Mouse (Mus musculus): ENCODE results near the gene Eif4b.

Eif4b gene

GRCm38 (mm10) chr15:102101672-102102541 is 28.3 kb downstream of the Eif4b start:
- no peak for DNase-seq (ENCODE audit: low read depth, low spot score)

- DNase-seq (ENCODE audit: low read depth, low spot score) = no peak
These were observed 29.1 kb downstream of the Eif4b start for GRCm38 (mm10) chr15:102102548-102103121.

- DNase-seq (ENCODE audit: low read depth, low spot score) = no peak
These were observed 29.9 kb downstream of the Eif4b start for GRCm38 (mm10) chr15:102103371-102103946.

- DNase-seq (ENCODE audit: low read depth, low spot score) = no peak
These were observed 30.5 kb downstream of the Eif4b start for GRCm38 (mm10) chr15:102103947-102104555.

GRCm38 (mm10) chr15:102105360-102105759 is 31.8 kb downstream of the Eif4b start:
- DNase-seq (ENCODE audit: low read depth, low spot score) = no peak

- no peak for DNase-seq (ENCODE audit: low read depth, low spot score)
These were observed 32.5 kb downstream of the Eif4b start for GRCm38 (mm10) chr15:102105764-102106730.

- no peak for DNase-seq (ENCODE audit: low read depth, low spot score)
These were observed 33.3 kb downstream of the Eif4b start for GRCm38 (mm10) chr15:102106754-102107456.

GRCm38 (mm10) chr15:102107689-102108573 is 34.4 kb downstream of the Eif4b start:
- DNase-seq (ENCODE audit: low read depth, low spot score) = no peak

- no peak for DNase-seq (ENCODE audit: low read depth, low spot score)
These were observed 35.3 kb downstream of the Eif4b start for GRCm38 (mm10) chr15:102108651-102109525.

GRCm38 (mm10) chr15:102110271-102110670 is 36.7 kb downstream of the Eif4b start:
- DNase-seq (ENCODE audit: low read depth, low spot score) = no peak

GRCm38 (mm10) chr15:102110701-102111494 is 37.3 kb downstream of the Eif4b start:
- no peak for DNase-seq (ENCODE audit: low read depth, low spot score)

- DNase-seq (ENCODE audit: low read depth, low spot score) = no peak
These were observed 37.9 kb downstream of the Eif4b start for GRCm38 (mm10) chr15:102111495-102111829.

GRCm38 (mm10) chr15:102112181-102112580 is 38.6 kb downstream of the Eif4b start:
- DNase-seq (ENCODE audit: low read depth, low spot score) = no peak

- DNase-seq (ENCODE audit: low read depth, low spot score) = no peak
These were observed 39.3 kb downstream of the Eif4b start for GRCm38 (mm10) chr15:102112827-102113226.

- DNase-seq (ENCODE audit: low read depth, low spot score) = no peak
These were observed 40.1 kb downstream of the Eif4b start for GRCm38 (mm10) chr15:102113674-102114073.

GRCm38 (mm10) chr15:102114651-102115260 is 41.2 kb downstream of the Eif4b start:
- DNase-seq (ENCODE audit: low read depth, low spot score) = no peak

- DNase-seq (ENCODE audit: low read depth, low spot score) = no peak
These were observed 42.2 kb downstream of the Eif4b start for GRCm38 (mm10) chr15:102115731-102116231.

Data from embryo, embryonic 11.5 days (tissue).